In genomic region chr11:79046561-79047155, GRCm38 (mm10) we compare ENCODE assay signal across 10 mouse cellular contexts.
DNase-seq lines count a peak whose midpoint lies in the region; ATAC-seq and TF ChIP-seq lines count a peak whose summit lies in the region.
"Had no signal": no experiment of that assay in that cellular context is flagged by ENCODE, and none has a peak within 500 bp of the region (broad histone marks: within the 10 kb centered on the region; RNA-seq: fewer than 3 reads in every experiment).

No protein-coding gene starts in this region.

- H3K4me3 ChIP-seq in forebrain, embryonic 10.5 days = no peak overlapping the region
- no peak overlapping the region for H3K4me3 ChIP-seq in forebrain, embryonic 15.5 days
- H3K4me3 ChIP-seq in kidney, postnatal 0 days (replicated peaks; ENCODE audit: low read depth, low read length) = no peak overlapping the region
- no peak overlapping the region for H3K4me3 ChIP-seq in limb, embryonic 10.5 days

- WGBS in forebrain, embryonic 10.5 days = 68% methylated on average over 8 of the region's 8 CpGs
- WGBS in forebrain, embryonic 15.5 days = 55% methylated on average over 8 of the region's 8 CpGs
- 58% methylated on average over 8 of the region's 8 CpGs for whole genome bisulfite sequencing in kidney, postnatal 0 days
- WGBS in limb, embryonic 10.5 days = 72% methylated on average over 8 of the region's 8 CpGs

- no peaks in the 10 kb centered on the region for H3K9me3 ChIP-seq in forebrain, embryonic 10.5 days
- H3K9me3 ChIP-seq in forebrain, embryonic 15.5 days = no peaks in the 10 kb centered on the region
- H3K9me3 ChIP-seq in kidney, postnatal 0 days (replicated peaks; ENCODE audit: low read length) = no peaks in the 10 kb centered on the region
- no peaks in the 10 kb centered on the region for H3K9me3 ChIP-seq in limb, embryonic 10.5 days (replicated peaks)

- DNase-seq in forebrain, embryonic 10.5 days (ENCODE audit: extremely low spot score, low spot score) = no peak
- DNase-seq in kidney, postnatal 0 days (ENCODE audit: low spot score) = peak; percentile 40
- DNase-seq in kidney, adult 18-20 months = no peak
- DNase-seq in NIH3T3 (ENCODE audit: low read depth) (peak; percentile 63), MN1 (ENCODE audit: low spot score) (no peak)
- DNase-seq in limb, embryonic 10.5 days (ENCODE audit: low spot score) = no peak
- DNase-seq in cerebellum, postnatal 14 days = no peak
- DNase-seq: gastrocnemius, postnatal 25 days; liver, postnatal 0 days had no signal

- H3K4me2 ChIP-seq in forebrain, embryonic 15.5 days (replicated peaks) = no peak overlapping the region
- H3K4me2 ChIP-seq in kidney, postnatal 0 days (ENCODE audit: low read length) = no peak overlapping the region

- TF ChIP-seq CTCF in kidney, postnatal 0 days (IDR thresholded peaks at IDR 0.05; ENCODE audit: low read depth) = no peak

- H3K9ac ChIP-seq in forebrain, embryonic 15.5 days (replicated peaks) = no peak overlapping the region
- no peak overlapping the region for H3K9ac ChIP-seq in kidney, postnatal 0 days (ENCODE audit: low read depth, low read length)
- H3K9ac ChIP-seq: liver, postnatal 0 days had no signal

- ATAC-seq in forebrain, embryonic 15.5 days (replicated peaks) = no peak
- ATAC-seq in kidney, postnatal 0 days (replicated peaks; ENCODE audit: low FRiP score, low read depth) = no peak
- ATAC-seq: liver, postnatal 0 days had no signal

- H3K27me3 ChIP-seq in forebrain, embryonic 10.5 days (ENCODE audit: poor library complexity, severe bottlenecking) = no peaks in the 10 kb centered on the region
- H3K27me3 ChIP-seq in forebrain, embryonic 15.5 days = no peaks in the 10 kb centered on the region
- no peaks in the 10 kb centered on the region for H3K27me3 ChIP-seq in kidney, postnatal 0 days (ENCODE audit: insufficient read depth, low read length)
- H3K27me3 ChIP-seq in limb, embryonic 10.5 days (ENCODE audit: low read depth, poor library complexity, severe bottlenecking) = no peaks in the 10 kb centered on the region

- peaks cover 31% of the 10 kb centered on the region for H3K36me3 ChIP-seq in forebrain, embryonic 10.5 days (replicated peaks)
- peaks cover 8% of the 10 kb centered on the region; the same call in 1 of the 2 replicates for H3K36me3 ChIP-seq in forebrain, embryonic 15.5 days
- H3K36me3 ChIP-seq in kidney, postnatal 0 days (ENCODE audit: insufficient read depth, low read length) = peaks cover 27% of the 10 kb centered on the region; the same call in 1 of the 2 replicates
- peaks cover 17% of the 10 kb centered on the region for H3K36me3 ChIP-seq in limb, embryonic 10.5 days

- peak overlapping the region; percentile 76 for H3K27ac ChIP-seq in forebrain, embryonic 10.5 days
- no peak overlapping the region for H3K27ac ChIP-seq in forebrain, embryonic 15.5 days (replicated peaks)
- peak overlapping the region; percentile 56 for H3K27ac ChIP-seq in kidney, postnatal 0 days
- H3K27ac ChIP-seq in limb, embryonic 10.5 days = peak overlapping the region; percentile 79

- peaks cover 36% of the 10 kb centered on the region for H3K4me1 ChIP-seq in forebrain, embryonic 10.5 days
- peaks cover 5% of the 10 kb centered on the region for H3K4me1 ChIP-seq in forebrain, embryonic 15.5 days
- H3K4me1 ChIP-seq in kidney, postnatal 0 days (replicated peaks; ENCODE audit: insufficient read depth, low read length) = peaks cover 8% of the 10 kb centered on the region
- H3K4me1 ChIP-seq in limb, embryonic 10.5 days = peaks cover 19% of the 10 kb centered on the region

Comparison
In these comparisons a context has a peak if more than half of its experiments do, and no peak if none do; other contexts are left out.
1. DNase-seq: peak in kidney, postnatal 0 days (single experiment) and NIH3T3 (single experiment); none in forebrain, embryonic 10.5 days (single experiment), kidney, adult 18-20 months (single experiment), limb, embryonic 10.5 days (single experiment), MN1 (single experiment) and cerebellum, postnatal 14 days (0 of 2).